Mouse (Mus musculus): ENCODE measurements around the gene Pex11g. TPM values are rescaled to one million over a fixed set of nuclear protein-coding genes. Genes with fewer than 3 reads are reported as not detected.

The Pex11g gene
- total and polyA plus RNA-seq, 3 experiments: 0.35 to 1.4 TPM; not detected in 1

GRCm38 (mm10) chr8:3415259-3415658, 52.2 kb downstream of the Pex11g start:
- Histone ChIP-seq H3K79me2 (ENCODE audit: control insufficient read depth, insufficient read depth, low read length, poor library complexity) (no peaks in the 10 kb centered on the region), H3K9ac (ENCODE audit: control insufficient read depth, low read depth, low read length, poor library complexity, severe bottlenecking) (no peak overlapping the region), H3K4me3 (ENCODE audit: control insufficient read depth in 1 of 2, insufficient read depth in 1 of 2, low read depth in 2 of 2, low read length in 2 of 2) (no peak overlapping the region), H3K9me3 (replicated peaks; ENCODE audit: insufficient read depth, low read length) (no peaks in the 10 kb centered on the region), H3K27me3 (ENCODE audit: control insufficient read depth in 1 of 2, insufficient read depth in 2 of 2, low read length in 2 of 2) (no peaks in the 10 kb centered on the region), H3K27ac (ENCODE audit: control insufficient read depth, low read depth, low read length) (peak overlapping the region; percentile 57), H3K36me3 (ENCODE audit: control insufficient read depth in 1 of 2, insufficient read depth in 2 of 2, low read length in 2 of 2) (peaks cover 0 to 45% of the 10 kb centered on the region in 2 experiments; a peak in 2 of 4 replicates), H3K4me1 (ENCODE audit: control insufficient read depth in 1 of 2, insufficient read depth in 2 of 2, low read length in 2 of 2) (peaks cover 21 to 46% of the 10 kb centered on the region in 2 experiments)
- DNase-seq (ENCODE audit: low read depth, low spot score): peak; percentile 57
- TF ChIP-seq MEF2A (IDR thresholded peaks at IDR 0.05; ENCODE audit: extremely low read depth, insufficient replicate concordance, low read depth, low read length, poor library complexity, severe bottlenecking) (peak; percentile 44; the same call in 1 of the 2 replicates), TCF12 (IDR thresholded peaks at IDR 0.05; ENCODE audit: low read depth, low read length) (peak; percentile 47; the same call in 1 of the 2 replicates), UBTF (IDR thresholded peaks at IDR 0.05; ENCODE audit: borderline replicate concordance, insufficient read depth, low read depth, low read length) (no peak), ZKSCAN1 (IDR thresholded peaks at IDR 0.05; ENCODE audit: low read depth, low read length) (no peak), EP300 (IDR thresholded peaks at IDR 0.05; ENCODE audit: low read depth in 1 of 2, low read length in 2 of 2) (peak; percentile 35 to 69; a peak in 3 of 4 replicates), GATA1 (IDR thresholded peaks at IDR 0.05; ENCODE audit: low read depth, low read length) (peak; percentile 57), MYB (IDR thresholded peaks at IDR 0.05; ENCODE audit: low read depth, low read length) (no peak)

GRCm38 (mm10) chr8:3414639-3415190, 52.8 kb downstream of the Pex11g start:
- TF ChIP-seq TBP (IDR thresholded peaks at IDR 0.05; ENCODE audit: low read depth, low read length) (no peak), ZKSCAN1 (IDR thresholded peaks at IDR 0.05; ENCODE audit: low read depth, low read length) (no peak), SIN3A (IDR thresholded peaks at IDR 0.05; ENCODE audit: low read length) (no peak), MXI1 (IDR thresholded peaks at IDR 0.05; ENCODE audit: low read depth, low read length) (no peak)
- H3K4me3 ChIP-seq (ENCODE audit: control insufficient read depth in 1 of 2, insufficient read depth in 1 of 2, low read depth in 2 of 2, low read length in 2 of 2): no peak overlapping the region
- no peaks in the 10 kb centered on the region for H3K79me2 ChIP-seq (ENCODE audit: control insufficient read depth, insufficient read depth, low read length, poor library complexity)

GRCm38 (mm10) chr8:3412816-3413215, 54.7 kb downstream of the Pex11g start:
- H3K27me3 ChIP-seq (ENCODE audit: control insufficient read depth in 1 of 2, insufficient read depth in 2 of 2, low read length in 2 of 2): no peaks in the 10 kb centered on the region
- H3K36me3 ChIP-seq (ENCODE audit: control insufficient read depth in 1 of 2, insufficient read depth in 2 of 2, low read length in 2 of 2): peaks cover 0 to 45% of the 10 kb centered on the region in 2 experiments; a peak in 2 of 4 replicates
- no peak overlapping the region for H3K9ac ChIP-seq (ENCODE audit: control insufficient read depth, low read depth, low read length, poor library complexity, severe bottlenecking)
- H3K9me3 ChIP-seq (replicated peaks; ENCODE audit: insufficient read depth, low read length): no peaks in the 10 kb centered on the region
- TF ChIP-seq TAL1 (IDR thresholded peaks at IDR 0.05; ENCODE audit: low read length) (no peak), ZKSCAN1 (IDR thresholded peaks at IDR 0.05; ENCODE audit: low read depth, low read length) (no peak), ETS1 (IDR thresholded peaks at IDR 0.05; ENCODE audit: low read depth, low read length) (no peak), EP300 (IDR thresholded peaks at IDR 0.05; ENCODE audit: low read depth in 1 of 2, low read length in 2 of 2) (0 out of 4 replicates have a peak, but pooled peaks of 1 of the 2 experiments have one; percentile 8), MAFK (IDR thresholded peaks at IDR 0.05; ENCODE audit: borderline replicate concordance, low read depth, low read length) (0 out of 2 replicates have a peak, but pooled peaks have one; percentile 11), POLR2AphosphoS2 (IDR thresholded peaks at IDR 0.05; ENCODE audit: low read length) (no peak), MYB (IDR thresholded peaks at IDR 0.05; ENCODE audit: low read depth, low read length) (no peak)
- peak; percentile 34 for DNase-seq (ENCODE audit: low read depth, low spot score)
- no peaks in the 10 kb centered on the region for H3K79me2 ChIP-seq (ENCODE audit: control insufficient read depth, insufficient read depth, low read length, poor library complexity)
- H3K27ac ChIP-seq (ENCODE audit: control insufficient read depth, low read depth, low read length): peak overlapping the region; percentile 78
- H3K4me1 ChIP-seq (ENCODE audit: control insufficient read depth in 1 of 2, insufficient read depth in 2 of 2, low read length in 2 of 2): peaks cover 21 to 46% of the 10 kb centered on the region in 2 experiments
- no peak overlapping the region for H3K4me3 ChIP-seq (ENCODE audit: control insufficient read depth in 1 of 2, insufficient read depth in 1 of 2, low read depth in 2 of 2, low read length in 2 of 2)

More at GRCm38 (mm10) chr8:3414639-3415190, 52.8 kb downstream of the Pex11g start:
- DNase-seq (ENCODE audit: low read depth, low spot score): no peak
- H3K36me3 ChIP-seq (ENCODE audit: control insufficient read depth in 1 of 2, insufficient read depth in 2 of 2, low read length in 2 of 2): peaks cover 0 to 45% of the 10 kb centered on the region in 2 experiments; a peak in 2 of 4 replicates
- H3K9ac ChIP-seq (ENCODE audit: control insufficient read depth, low read depth, low read length, poor library complexity, severe bottlenecking): peak overlapping the region; percentile 24; the same call in 1 of the 2 replicates
- no peaks in the 10 kb centered on the region for H3K27me3 ChIP-seq (ENCODE audit: control insufficient read depth in 1 of 2, insufficient read depth in 2 of 2, low read length in 2 of 2)
- H3K27ac ChIP-seq (ENCODE audit: control insufficient read depth, low read depth, low read length): peak overlapping the region; percentile 57
- peaks cover 21 to 46% of the 10 kb centered on the region in 2 experiments for H3K4me1 ChIP-seq (ENCODE audit: control insufficient read depth in 1 of 2, insufficient read depth in 2 of 2, low read length in 2 of 2)
- no peaks in the 10 kb centered on the region for H3K9me3 ChIP-seq (replicated peaks; ENCODE audit: insufficient read depth, low read length)

Measured in MEL (cell line).